ENCODE assay signal across 32 mouse cellular contexts in the genomic region with DNA sequence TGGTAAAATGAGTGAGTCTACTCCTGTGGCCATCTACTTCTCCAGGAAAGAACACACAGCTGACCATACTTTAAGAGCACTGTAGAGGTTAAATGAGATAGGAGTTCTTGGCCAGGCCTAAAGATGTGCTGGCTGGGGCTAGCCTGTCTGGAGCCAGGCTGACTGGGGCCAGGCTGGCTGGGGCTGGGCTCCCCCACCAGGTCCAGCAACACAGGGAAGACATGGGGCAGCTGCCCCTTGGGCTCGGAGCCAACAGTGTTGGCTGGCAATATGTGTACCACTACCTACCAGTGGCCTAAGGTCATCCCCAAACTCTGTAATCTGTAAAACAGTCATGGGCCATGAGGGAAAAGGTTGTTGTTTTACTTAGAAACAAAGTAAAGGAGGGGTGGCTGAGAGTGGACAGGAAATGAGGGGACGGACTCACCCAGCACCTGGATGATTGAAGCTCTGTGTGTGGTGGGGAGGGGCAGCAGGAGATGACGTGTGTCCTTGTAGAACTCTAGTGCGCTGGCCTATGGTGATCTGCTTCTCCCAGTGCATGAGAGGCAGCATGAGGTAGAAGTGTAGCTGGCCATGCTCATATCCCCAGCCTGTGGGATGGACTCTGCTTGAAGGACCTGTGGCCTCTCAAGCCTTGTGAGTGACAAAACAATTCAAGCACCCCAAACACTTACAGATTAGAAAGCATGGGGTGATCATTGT.
DNase-seq lines count a peak whose midpoint lies in the region; ATAC-seq and TF ChIP-seq lines count a peak whose summit lies in the region.
"Had no signal": no experiment of that assay in that cellular context is flagged by ENCODE, and none has a peak within 500 bp of the region (broad histone marks: within the 10 kb centered on the region; RNA-seq: fewer than 3 reads in every experiment).

No protein-coding gene starts in this region.

- no peaks in the 10 kb centered on the region for H3K27me3 ChIP-seq in lung, postnatal 0 days (replicated peaks; ENCODE audit: insufficient read depth, low read length)
- H3K27me3 ChIP-seq in liver, embryonic 16.5 days (ENCODE audit: control insufficient read depth, insufficient read depth, low read depth, low read length) = no peaks in the 10 kb centered on the region
- H3K27me3 ChIP-seq: heart, embryonic 13.5 days; kidney, embryonic 15.5 days; limb, embryonic 15.5 days had no signal

- ATAC-seq in lung, postnatal 0 days = peak; percentile 43; the same call in 1 of the 2 replicates
- no peak for ATAC-seq in liver, embryonic 16.5 days (ENCODE audit: low read depth)
- ATAC-seq: activated CD4-positive, CD25-positive, alpha-beta regulatory T cell, adult 4 months; forebrain, embryonic 16.5 days; inflammation-experienced regulatory T-cells, adult 6 months; midbrain, embryonic 13.5 days had no signal

- H3K9me3 ChIP-seq in lung, postnatal 0 days (ENCODE audit: low read length) = no peaks in the 10 kb centered on the region
- no peaks in the 10 kb centered on the region for H3K9me3 ChIP-seq in liver, embryonic 16.5 days (replicated peaks; ENCODE audit: control insufficient read depth, low read length)
- H3K9me3 ChIP-seq: heart, embryonic 13.5 days; hindbrain, embryonic 15.5 days; kidney, embryonic 15.5 days; limb, embryonic 10.5 days; limb, embryonic 15.5 days; midbrain, embryonic 13.5 days had no signal

- no peak for TF ChIP-seq EP300 in lung, postnatal 0 days (IDR thresholded peaks at IDR 0.05)

- H3K36me3 ChIP-seq in lung, postnatal 0 days (ENCODE audit: insufficient read depth, low read length) = no peaks in the 10 kb centered on the region
- H3K36me3 ChIP-seq in liver, embryonic 16.5 days (ENCODE audit: control insufficient read depth, insufficient read depth) = no peaks in the 10 kb centered on the region
- H3K36me3 ChIP-seq: heart, embryonic 13.5 days; hindbrain, embryonic 15.5 days; kidney, embryonic 15.5 days; limb, embryonic 10.5 days; limb, embryonic 15.5 days; midbrain, embryonic 13.5 days had no signal

- no peaks in the 10 kb centered on the region for H3K4me1 ChIP-seq in lung, postnatal 0 days (ENCODE audit: insufficient read depth, low read depth, low read length)
- no peaks in the 10 kb centered on the region; the same call in 1 of the 2 replicates for H3K4me1 ChIP-seq in liver, embryonic 16.5 days (ENCODE audit: control insufficient read depth, low read depth, low read length)
- H3K4me1 ChIP-seq: heart, embryonic 13.5 days; hindbrain, embryonic 15.5 days; limb, embryonic 15.5 days had no signal

- no peak overlapping the region for H3K4me3 ChIP-seq in lung, postnatal 0 days (ENCODE audit: low read depth, low read length)
- no peak overlapping the region for H3K4me3 ChIP-seq in liver, embryonic 16.5 days (ENCODE audit: low read depth, low read length)
- H3K4me3 ChIP-seq: erythroblast, embryonic 14.5 days; gastrocnemius, adult 2 months; heart, adult 2 months; heart, embryonic 13.5 days; hindbrain, embryonic 15.5 days; kidney, embryonic 15.5 days; limb, embryonic 10.5 days; limb, embryonic 15.5 days; midbrain, embryonic 13.5 days had no signal

- no peak overlapping the region for H3K4me2 ChIP-seq in lung, postnatal 0 days (replicated peaks; ENCODE audit: low read depth, low read length)
- no peak overlapping the region for H3K4me2 ChIP-seq in liver, embryonic 16.5 days (ENCODE audit: low read depth, low read length)
- H3K4me2 ChIP-seq: heart, embryonic 13.5 days; hindbrain, embryonic 15.5 days; kidney, embryonic 15.5 days; limb, embryonic 15.5 days; midbrain, embryonic 13.5 days had no signal

- peak overlapping the region; percentile 22; the same call in 1 of the 2 replicates for H3K27ac ChIP-seq in lung, postnatal 0 days (ENCODE audit: low read length)
- H3K27ac ChIP-seq in liver, embryonic 16.5 days (ENCODE audit: low read length) = peak overlapping the region; percentile 10
- H3K27ac ChIP-seq: gastrocnemius, adult 2 months; heart, adult 2 months; heart, embryonic 13.5 days; hindbrain, embryonic 15.5 days; kidney, embryonic 15.5 days; limb, embryonic 10.5 days; limb, embryonic 15.5 days; macrophage; midbrain, embryonic 13.5 days had no signal

- H3K9ac ChIP-seq in lung, postnatal 0 days (replicated peaks; ENCODE audit: low read depth) = no peak overlapping the region
- H3K9ac ChIP-seq in liver, embryonic 16.5 days (ENCODE audit: low read depth, low read length) = no peak overlapping the region
- H3K9ac ChIP-seq: heart, embryonic 13.5 days; hindbrain, embryonic 15.5 days; kidney, embryonic 15.5 days; limb, embryonic 15.5 days; midbrain, embryonic 13.5 days had no signal

- intact Hi-C loops in left cerebral cortex, postnatal 4 days (cut with DNase I) = no loop called here
- intact Hi-C loops in left cerebral cortex, postnatal 14 days (cut with DNase I) = no loop called here

- no peak for TF ChIP-seq CTCF in lung, postnatal 0 days (IDR thresholded peaks at IDR 0.05)

- DNase-seq in cerebellum, postnatal 10 days = peak; percentile 52 to 71
- no peak for DNase-seq in cerebellum, adult 9-10 months
- DNase-seq in left cerebral cortex, postnatal 4 days = peak; percentile 46
- DNase-seq in left cerebral cortex, postnatal 14 days (ENCODE audit: low spot score in 2 of 2) = no peak
- DNase-seq in lung, postnatal 0 days (ENCODE audit: low spot score) = no peak
- no peak for DNase-seq in lung, postnatal 36 days
- DNase-seq in right cerebral cortex, postnatal 10 days (ENCODE audit: low spot score in 2 of 2) = no peak
- DNase-seq: adrenal gland, adult 2 months; adrenal gland, postnatal 36 days; cerebellum, adult 2 months; embryo, embryonic 11 days; gastrocnemius, adult 2 months; gastrocnemius, postnatal 36 days; heart, adult 2 months; heart, postnatal 10 days; kidney, adult 11 months; kidney, postnatal 36 days; spleen, adult 18-20 months; thymus, adult 2 months; thymus, postnatal 36 days had no signal

- 54% methylated on average over 4 of the region's 4 CpGs for WGBS in lung, postnatal 0 days
- WGBS in liver, embryonic 16.5 days (ENCODE audit: insufficient replicate concordance) = 55% methylated on average over 4 of the region's 4 CpGs

Comparison
In these comparisons a context has a peak if more than half of its experiments do, and no peak if none do; other contexts are left out.
1. DNase-seq: peak in cerebellum, postnatal 10 days (2 of 2) and left cerebral cortex, postnatal 4 days (single experiment); none in cerebellum, adult 9-10 months (single experiment), left cerebral cortex, postnatal 14 days (0 of 2), lung, postnatal 0 days (single experiment), lung, postnatal 36 days (single experiment) and right cerebral cortex, postnatal 10 days (0 of 2).